ENCODE assay signal across 10 mouse cellular contexts in genomic region chr6:93726829-93727455, GRCm38 (mm10).
DNase-seq lines count a peak whose midpoint lies in the region; ATAC-seq and TF ChIP-seq lines count a peak whose summit lies in the region.
"Had no signal": no experiment of that assay in that cellular context is flagged by ENCODE, and none has a peak within 500 bp of the region (broad histone marks: within the 10 kb centered on the region; RNA-seq: fewer than 3 reads in every experiment).

No protein-coding gene starts in this region.

- DNase-seq in frontal cortex, postnatal 25 days (ENCODE audit: low spot score in 2 of 2), result no peak
- DNase-seq in liver, embryonic 14.5 days (ENCODE audit: low read depth in 3 of 3, low spot score in 3 of 3), result no peak
- no peak for DNase-seq in liver
- peak; percentile 58 for DNase-seq in adrenal gland, postnatal 14 days
- DNase-seq in heart, postnatal 4 days, result peak; percentile 44
- DNase-seq in c-Kit-positive CD71-positive TER-119-positive erythroid progenitor cells, embryonic 14.5 days (ENCODE audit: low spot score), result no peak
- no peak for DNase-seq in thymus, adult 2 months

- no peaks in the 10 kb centered on the region for H3K9me3 ChIP-seq in liver, embryonic 14.5 days (ENCODE audit: control insufficient read depth, low read length)
- H3K9me3 ChIP-seq: intestine, embryonic 15.5 days had no signal

- H3K9ac ChIP-seq in liver, embryonic 14.5 days (replicated peaks), result no peak overlapping the region
- H3K9ac ChIP-seq: intestine, embryonic 15.5 days had no signal

- TF ChIP-seq POLR2A in thymus, adult 2 months (IDR thresholded peaks at IDR 0.05; ENCODE audit: control insufficient read depth, extremely low read depth, insufficient read depth, low read length, poor library complexity), result no peak

- TF ChIP-seq EP300 in liver, embryonic 14.5 days (IDR thresholded peaks at IDR 0.05; ENCODE audit: low read depth), result no peak

- H3K4me1 ChIP-seq in liver, embryonic 14.5 days (replicated peaks; ENCODE audit: control insufficient read depth in 2 of 2, insufficient read depth in 2 of 2, low read length in 1 of 2), result no peaks in the 10 kb centered on the region
- H3K4me1 ChIP-seq in thymus, adult 2 months (replicated peaks; ENCODE audit: control insufficient read depth, insufficient read depth, low read length), result no peaks in the 10 kb centered on the region

- ATAC-seq in frontal cortex, adult (ENCODE audit: low TSS enrichment), result peak; percentile 72
- no peak for ATAC-seq in liver, embryonic 14.5 days (ENCODE audit: insufficient read depth)

- no peaks in the 10 kb centered on the region for H3K36me3 ChIP-seq in liver, embryonic 14.5 days (replicated peaks; ENCODE audit: control insufficient read depth, insufficient read depth, low read depth)
- H3K36me3 ChIP-seq in thymus, adult 2 months (ENCODE audit: control insufficient read depth, insufficient read depth, low read length), result no peaks in the 10 kb centered on the region
- H3K36me3 ChIP-seq: intestine, embryonic 15.5 days had no signal

- H3K4me2 ChIP-seq in liver, embryonic 14.5 days (ENCODE audit: low read depth), result no peak overlapping the region

- peak; percentile 17 for TF ChIP-seq CTCF in liver, embryonic 14.5 days (IDR thresholded peaks at IDR 0.05; ENCODE audit: low read depth)
- TF ChIP-seq CTCF in thymus, adult 2 months (IDR thresholded peaks at IDR 0.05; ENCODE audit: borderline replicate concordance, control insufficient read depth, extremely low read depth, insufficient read depth, low read length, poor library complexity), result no peak

- WGBS in liver, embryonic 14.5 days (ENCODE audit: insufficient replicate concordance), result 42% methylated on average over 7 of the region's 7 CpGs
- 70% methylated on average over 7 of the region's 7 CpGs for WGBS in thymus, adult 2 months

- no peaks in the 10 kb centered on the region for H3K27me3 ChIP-seq in liver, embryonic 14.5 days (ENCODE audit: control insufficient read depth, insufficient read depth, low read length)
- H3K27me3 ChIP-seq in thymus, adult 2 months (ENCODE audit: control insufficient read depth, insufficient read depth, low read length), result no peaks in the 10 kb centered on the region
- H3K27me3 ChIP-seq: intestine, embryonic 15.5 days had no signal

- no peak overlapping the region for H3K4me3 ChIP-seq in liver, embryonic 14.5 days (ENCODE audit: insufficient read depth in 1 of 2, low read depth in 2 of 2, low read length in 2 of 2)
- H3K4me3 ChIP-seq in thymus, adult 2 months (ENCODE audit: control insufficient read depth, insufficient read depth, low read length), result no peak overlapping the region
- H3K4me3 ChIP-seq: intestine, embryonic 15.5 days had no signal

- no peak overlapping the region for H3K27ac ChIP-seq in liver, embryonic 14.5 days
- no peak overlapping the region for H3K27ac ChIP-seq in thymus, adult 2 months (ENCODE audit: control insufficient read depth, insufficient read depth, low read length)
- H3K27ac ChIP-seq: intestine, embryonic 15.5 days; macrophage had no signal

Comparison
In these comparisons a context has a peak if more than half of its experiments do, and no peak if none do; other contexts are left out.
1. DNase-seq: peak in adrenal gland, postnatal 14 days (single experiment) and heart, postnatal 4 days (single experiment); none in frontal cortex, postnatal 25 days (0 of 2), liver, embryonic 14.5 days (0 of 3), liver (single experiment), c-Kit-positive CD71-positive TER-119-positive erythroid progenitor cells, embryonic 14.5 days (single experiment) and thymus, adult 2 months (single experiment).